Mouse (Mus musculus): ENCODE measurements around the gene Snx30. TPM values are rescaled to one million over a fixed set of nuclear protein-coding genes. Genes with fewer than 3 reads are reported as not detected.

Gene Snx30
- total RNA-seq, 2 experiments from 2014 or later = 14.8 to 15.8 TPM

- no peak for DNase-seq (ENCODE audit: low spot score in 2 of 2)
These were observed 92.3 kb downstream of the Snx30 start for GRCm38 (mm10) chr4:59897814-59898520.

GRCm38 (mm10) chr4:59898521-59898919, 92.9 kb downstream of the Snx30 start:
- no peak for DNase-seq (ENCODE audit: low spot score in 2 of 2)

GRCm38 (mm10) chr4:59901810-59902209, 96.2 kb downstream of the Snx30 start:
- no peak for DNase-seq (ENCODE audit: low spot score in 2 of 2)

GRCm38 (mm10) chr4:59902547-59902946, 96.9 kb downstream of the Snx30 start:
- DNase-seq (ENCODE audit: low spot score in 2 of 2) = no peak

- no peak for DNase-seq (ENCODE audit: low spot score in 2 of 2)
These were observed 101.5 kb downstream of the Snx30 start for GRCm38 (mm10) chr4:59907092-59907491.

GRCm38 (mm10) chr4:59907657-59908230, 102.1 kb downstream of the Snx30 start:
- DNase-seq (ENCODE audit: low spot score in 2 of 2) = no peak

GRCm38 (mm10) chr4:59908785-59909184, 103.1 kb downstream of the Snx30 start:
- no peak for DNase-seq (ENCODE audit: low spot score in 2 of 2)

- no peak for DNase-seq (ENCODE audit: low spot score in 2 of 2)
These were observed 109.2 kb downstream of the Snx30 start, which contains the start of gene Slc46a2 for GRCm38 (mm10) chr4:59914608-59915403. Gene Slc46a2, minus strand, starts transcription at chr4:59915056.

- no peak for DNase-seq (ENCODE audit: low spot score in 2 of 2)
These were observed 112.3 kb downstream of the Snx30 start for GRCm38 (mm10) chr4:59917966-59918365.

GRCm38 (mm10) chr4:59925082-59925481, 119.4 kb downstream of the Snx30 start:
- no peak for DNase-seq (ENCODE audit: low spot score in 2 of 2)

GRCm38 (mm10) chr4:59927666-59928065, 122.0 kb downstream of the Snx30 start:
- no peak for DNase-seq (ENCODE audit: low spot score in 2 of 2)

GRCm38 (mm10) chr4:59928347-59928746, 122.7 kb downstream of the Snx30 start:
- peak in 1 of 2 experiments; percentile 47 for DNase-seq (ENCODE audit: low spot score in 2 of 2)

- no peak for DNase-seq (ENCODE audit: low spot score in 2 of 2)
These were observed 127.1 kb downstream of the Snx30 start for GRCm38 (mm10) chr4:59932505-59933281.

- DNase-seq (ENCODE audit: low spot score in 2 of 2) = no peak
These were observed 131.9 kb downstream of the Snx30 start for GRCm38 (mm10) chr4:59937543-59937942.

Other genes starting within 250 kb of the Snx30 start
- gene Hsdl2, start 224.3 kb upstream of the Snx30 start, total RNA-seq (2021) = 10 to 100 TPM; 52.1 to 54.0 TPM
- 1 to 10 TPM; 8.1 to 8.6 TPM for gene E130308A19Rik, start 179.6 kb upstream of the Snx30 start, total RNA-seq (2021)
- 1 to 10 TPM; 7.5 to 9.3 TPM for gene Inip, start 4.3 kb upstream of the Snx30 start, total RNA-seq (2021)
- gene Slc46a2, start 109.2 kb downstream of the Snx30 start, total RNA-seq (2021) = not detected
- not detected for gene Mup4, start 154.9 kb downstream of the Snx30 start, total RNA-seq (2021)
- gene Mup6, start 158.5 kb downstream of the Snx30 start, total RNA-seq (2021) = not detected

Data from gastrocnemius, postnatal 4 days (tissue).